Mouse (Mus musculus) midbrain, embryonic 14.5 days (tissue): ENCODE data around the gene Trp53. TPM values are rescaled to one million over a fixed set of nuclear protein-coding genes. Genes with fewer than 3 reads are reported as not detected.
A peak's percentile ranks its signal among the peaks of the same experiment; 100 is the strongest.

Source experiments
- ATAC-seq: fragments of 200-750 bp; cut with Nextera tagmentation; 2 replicates; pipeline ENCODE4 v1.8.0; 2017; ENCODE audit warnings: moderate number of reproducible peaks, moderate library complexity; ENCODE audit not compliant: low FRiP score, low TSS enrichment
- DNase-seq: peaks from one replicate; pipeline ENCODE4 v3.0.0-alpha.2; 2015
- H3K27ac ChIP-seq: fragments of 300-500 bp; sonication (generic); replicated peaks from 2 replicates; pipeline ENCODE4 v1.5.1; 2014; ENCODE audit warnings: mild to moderate bottlenecking, low read depth, low read length, moderate library complexity
- H3K27me3 ChIP-seq: fragments of 300-500 bp; sonication (generic); 2 replicates; pipeline ENCODE4 v1.6.1; 2014; ENCODE audit warnings: low read length, control low read depth, mixed read lengths; ENCODE audit not compliant: control insufficient read depth, insufficient read depth
- H3K36me3 ChIP-seq: fragments of 300-500 bp; sonication (generic); 2 replicates; pipeline ENCODE4 v1.6.1; 2014; ENCODE audit warnings: low read length, control low read depth; ENCODE audit not compliant: control insufficient read depth, insufficient read depth
- H3K4me1 ChIP-seq: fragments of 300-500 bp; sonication (generic); 2 replicates; pipeline ENCODE4 v1.6.1; 2014; ENCODE audit warnings: mild to moderate bottlenecking, antibody characterized with exemption, low read length, control low read depth; ENCODE audit not compliant: control insufficient read depth, insufficient read depth
- H3K4me2 ChIP-seq: fragments of 300-500 bp; sonication (generic); 2 replicates; pipeline ENCODE4 v1.6.1; 2014; ENCODE audit warnings: mild to moderate bottlenecking, low read length, moderate library complexity
- H3K4me3 ChIP-seq: fragments of 300-500 bp; sonication (generic); replicated peaks from 2 replicates; pipeline ENCODE4 v1.5.1; 2014; ENCODE audit warnings: low read depth, low read length
- H3K9ac ChIP-seq: fragments of 300-500 bp; sonication (generic); replicated peaks from 2 replicates; pipeline ENCODE4 v1.6.1; 2014; ENCODE audit warnings: mild to moderate bottlenecking, low read length, moderate library complexity
- H3K9me3 ChIP-seq: fragments of 300-500 bp; sonication (generic); 2 replicates; pipeline ENCODE4 v1.6.1; 2016; ENCODE audit warnings: low read length, control low read depth, mixed read lengths; ENCODE audit not compliant: control insufficient read depth
- WGBS: fragments of 180-500 bp; shearing (Covaris S2); extraction: QIAGEN DNeasy Blood & Tissue Kit; methylation state at CpG from one replicate; pipeline ENCODE4 v1.1.7; 2014; 5-methylcytosine and 5-hydroxymethylcytosine counted together
- polyA plus RNA-seq: library from polyadenylated mRNA; unstranded; fragments of >200 nt; fragmentation: Nextera tagmentation; extraction: Ambion mirVana; gene quantifications from 2 replicates; pipeline ENCODE4 v1.2.1, GENCODE M21; 2014

Trp53 gene
- polyA plus RNA-seq, 1 experiment from 2014 or later: 69.2 TPM

DNA sequence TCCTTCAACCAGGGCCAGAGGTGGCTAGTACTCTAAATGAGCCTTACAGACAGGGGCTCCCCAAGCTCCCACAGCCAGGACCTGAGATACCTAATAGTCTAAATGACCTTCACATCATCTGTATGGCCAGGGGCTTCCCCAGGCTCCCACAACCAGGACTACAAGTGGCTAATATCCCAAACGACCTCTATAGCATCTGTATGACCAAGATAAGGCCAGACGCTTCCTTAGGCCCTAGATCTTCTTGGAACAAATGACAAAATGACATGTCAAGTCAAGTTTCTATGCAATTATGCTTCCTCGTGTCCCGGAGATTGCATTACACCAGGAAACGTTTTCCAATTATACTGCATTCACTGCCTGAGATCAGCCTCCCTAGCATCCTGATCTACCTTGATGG is 3.9 kb upstream of the Trp53 start:
- H3K9me3 ChIP-seq: no peaks in the 10 kb centered on the region
- peaks cover 20% of the 10 kb centered on the region for H3K4me1 ChIP-seq
- H3K9ac ChIP-seq: no peak overlapping the region
- DNase-seq: no peak
- peaks cover 15% of the 10 kb centered on the region for H3K36me3 ChIP-seq
- no peaks in the 10 kb centered on the region for H3K27me3 ChIP-seq
- no peak overlapping the region for H3K27ac ChIP-seq
- no peak overlapping the region for H3K4me3 ChIP-seq
- no peak for ATAC-seq
- WGBS: 76% methylated on average over 5 of the region's 5 CpGs
- H3K4me2 ChIP-seq: peak overlapping the region; percentile 29; the same call in 1 of the 2 replicates

DNA sequence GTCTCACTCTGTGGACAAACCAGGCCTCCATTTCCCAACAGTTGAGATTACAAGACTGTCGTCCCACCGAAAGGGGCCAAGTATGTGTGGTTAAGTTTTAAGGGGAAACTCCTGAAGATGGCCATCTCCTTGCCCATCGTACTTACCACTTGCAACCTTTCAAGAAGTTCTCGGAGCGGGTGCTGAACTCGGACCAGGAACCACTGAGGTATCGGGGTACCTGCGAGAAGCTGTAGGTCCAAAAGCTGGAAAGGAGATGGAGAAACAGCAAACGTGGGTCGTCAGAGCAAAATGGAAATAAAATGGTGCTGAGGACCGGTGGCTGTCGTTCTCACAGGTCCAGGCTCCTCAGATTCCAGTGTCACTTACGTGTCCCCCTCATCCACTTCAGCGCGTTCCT is 1.9 kb upstream of the Trp53 start:
- Histone ChIP-seq H3K9ac (peak overlapping the region; percentile 75), H3K4me2 (peak overlapping the region; percentile 90), H3K4me3 (peak overlapping the region; percentile 73), H3K27ac (no peak overlapping the region), H3K27me3 (no peaks in the 10 kb centered on the region), H3K4me1 (peaks cover 26% of the 10 kb centered on the region), H3K9me3 (no peaks in the 10 kb centered on the region), H3K36me3 (peaks cover 6% of the 10 kb centered on the region; the same call in 1 of the 2 replicates)
- 11% methylated on average over 15 of the region's 15 CpGs for WGBS
- DNase-seq: no peak
- no peak for ATAC-seq

DNA sequence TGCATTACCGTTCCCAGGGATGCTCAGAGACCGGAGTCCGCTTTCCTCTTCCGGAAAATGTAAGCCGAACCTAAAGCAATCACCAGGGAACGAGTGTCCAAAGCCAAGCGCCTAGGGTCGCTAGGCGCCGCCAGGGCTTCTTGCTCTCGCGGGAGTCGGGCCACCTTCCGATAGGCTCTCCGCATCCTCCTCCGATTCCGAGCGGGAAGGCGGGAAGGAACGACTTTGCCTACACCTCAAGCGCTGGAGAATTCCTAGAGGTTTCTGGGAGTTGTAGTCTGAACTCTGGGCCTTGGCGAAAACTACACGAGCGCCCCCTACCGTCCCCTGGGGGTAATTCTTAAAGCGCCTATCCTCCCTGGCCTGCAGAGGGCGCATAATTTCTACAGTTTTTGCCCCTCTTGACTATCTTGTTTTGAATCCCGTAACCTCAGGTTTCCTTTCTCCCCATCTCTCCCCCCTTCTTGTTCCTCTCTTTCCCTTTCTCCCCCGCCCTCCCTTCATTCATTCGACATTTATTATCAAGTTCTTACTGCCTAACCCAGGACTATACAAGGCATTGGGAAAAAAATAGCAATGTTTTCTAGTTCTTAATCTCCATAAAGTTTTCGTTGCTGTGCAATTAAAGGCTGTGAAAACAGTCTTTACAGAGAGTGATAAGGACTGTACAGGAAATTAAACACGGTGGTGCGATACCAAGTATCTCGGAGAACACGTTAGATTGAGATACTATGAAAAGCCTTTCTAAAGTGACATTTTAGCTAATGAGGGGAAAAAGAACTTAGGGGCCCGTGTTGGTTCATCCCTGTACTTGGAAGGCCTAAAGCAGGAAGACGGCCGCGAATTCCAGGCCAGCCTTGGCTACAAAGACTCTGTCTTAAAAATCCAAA is 786 bp upstream of the Trp53 start:
- WGBS: 2% methylated on average over 39 of the region's 39 CpGs
- peak; percentile 99 for DNase-seq
- H3K27me3 ChIP-seq: no peaks in the 10 kb centered on the region
- H3K4me3 ChIP-seq: peak overlapping the region; percentile 79
- H3K36me3 ChIP-seq: peaks cover 6% of the 10 kb centered on the region; the same call in 1 of the 2 replicates
- peak overlapping the region; percentile 75 for H3K9ac ChIP-seq
- peak overlapping the region; percentile 94 for H3K27ac ChIP-seq
- ATAC-seq: peak; percentile 87
- no peaks in the 10 kb centered on the region for H3K9me3 ChIP-seq
- H3K4me1 ChIP-seq: peaks cover 26% of the 10 kb centered on the region
- H3K4me2 ChIP-seq: peak overlapping the region; percentile 90

DNA sequence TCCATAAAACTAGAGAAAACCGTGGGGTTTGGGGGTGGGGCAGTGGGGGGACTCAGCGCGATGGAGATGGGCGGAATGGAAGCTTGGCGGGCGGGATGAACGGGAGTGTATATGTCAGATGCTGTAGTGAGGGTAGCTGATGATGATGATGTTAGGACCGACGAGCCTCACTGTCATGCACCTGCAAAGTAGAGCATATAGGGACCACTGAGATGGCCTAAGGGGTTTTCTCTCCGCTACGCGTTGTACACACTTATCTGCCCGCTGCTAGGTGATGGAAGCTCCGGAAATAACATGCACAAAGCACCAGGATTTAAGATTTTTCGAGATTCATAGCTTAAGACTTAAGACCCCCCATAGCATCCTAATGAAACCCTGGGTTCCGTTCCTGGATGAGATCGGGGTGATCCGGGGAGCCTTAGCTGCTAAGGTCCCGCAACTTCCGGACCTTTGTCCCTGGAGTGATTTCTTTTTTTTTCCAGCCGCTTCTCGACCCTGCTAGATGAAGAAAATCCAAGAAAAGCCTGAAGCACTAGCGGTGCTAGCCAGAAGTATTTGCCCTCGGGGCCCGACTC is 500 bp downstream of the Trp53 start:
- no peaks in the 10 kb centered on the region for H3K27me3 ChIP-seq
- peak overlapping the region; percentile 79 for H3K4me3 ChIP-seq
- H3K9me3 ChIP-seq: no peaks in the 10 kb centered on the region
- H3K36me3 ChIP-seq: peaks cover 4% of the 10 kb centered on the region; the same call in 1 of the 2 replicates
- WGBS: under 1% methylated on average over 25 of the region's 25 CpGs
- peak; percentile 13; the same call in 1 of the 2 replicates for ATAC-seq
- peak overlapping the region; percentile 94 for H3K27ac ChIP-seq
- peaks cover 26% of the 10 kb centered on the region for H3K4me1 ChIP-seq
- peak overlapping the region; percentile 77 for H3K9ac ChIP-seq
- H3K4me2 ChIP-seq: peak overlapping the region; percentile 90
- DNase-seq: peak; percentile 28

DNA sequence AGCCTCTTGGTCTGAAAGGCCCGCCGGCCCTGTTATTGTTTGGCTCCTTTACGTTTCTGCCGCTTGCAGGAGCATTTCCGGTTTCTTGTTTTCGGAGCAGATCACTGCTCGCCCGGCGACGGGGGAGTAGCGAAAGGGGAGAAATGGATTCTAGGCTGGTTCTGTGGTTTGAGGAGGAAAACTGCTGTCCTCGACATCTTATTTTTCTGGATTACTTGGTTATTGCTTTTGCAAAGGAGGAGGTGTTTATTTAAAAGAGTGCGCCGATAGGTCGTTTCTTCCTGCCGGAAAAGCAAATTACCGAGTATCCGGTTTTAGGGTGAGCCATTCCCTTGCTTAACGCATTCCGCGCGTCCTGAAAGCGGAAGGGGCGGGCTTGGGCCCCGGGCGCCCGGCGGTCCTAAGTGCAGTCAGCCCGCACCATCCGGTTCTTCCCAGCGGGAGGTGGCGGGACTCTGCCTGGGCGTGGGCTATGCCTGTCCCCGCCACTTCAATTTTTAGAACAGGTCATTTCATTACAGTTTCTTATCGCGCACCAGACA is 1.1 kb downstream of the Trp53 start:
- peak overlapping the region; percentile 77 for H3K9ac ChIP-seq
- ATAC-seq (peak; percentile 82), DNase-seq (peak; percentile 97)
- no peaks in the 10 kb centered on the region for H3K9me3 ChIP-seq
- peak overlapping the region; percentile 90 for H3K4me2 ChIP-seq
- H3K4me1 ChIP-seq: peaks cover 26% of the 10 kb centered on the region
- H3K27ac ChIP-seq: peak overlapping the region; percentile 94
- peaks cover 4% of the 10 kb centered on the region; the same call in 1 of the 2 replicates for H3K36me3 ChIP-seq
- under 1% methylated on average over 36 of the region's 36 CpGs for WGBS
- H3K4me3 ChIP-seq: peak overlapping the region; percentile 79
- H3K27me3 ChIP-seq: no peaks in the 10 kb centered on the region

DNA sequence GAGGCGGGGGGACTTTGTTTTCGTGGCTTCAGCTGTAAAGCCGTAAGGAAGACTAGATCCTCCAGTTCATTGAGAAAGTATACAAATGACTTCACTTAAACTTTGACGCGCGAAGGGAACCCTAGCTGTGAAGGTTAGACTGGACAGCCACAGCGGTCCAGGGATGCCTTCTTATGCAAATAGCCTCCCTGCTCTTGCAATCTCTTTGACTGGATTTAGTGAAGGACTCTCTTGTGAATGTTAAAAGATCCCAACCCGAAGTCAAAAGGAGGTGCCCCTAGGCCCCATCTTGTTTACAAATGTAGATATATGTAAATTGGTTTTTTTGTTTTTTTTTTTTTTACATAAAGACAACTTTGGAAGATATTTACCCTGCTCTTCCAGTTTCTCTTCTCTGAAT is 1.7 kb downstream of the Trp53 start:
- H3K27me3 ChIP-seq: no peaks in the 10 kb centered on the region
- H3K36me3 ChIP-seq: peaks cover 4% of the 10 kb centered on the region; the same call in 1 of the 2 replicates
- peak overlapping the region; percentile 77 for H3K9ac ChIP-seq
- H3K9me3 ChIP-seq: no peaks in the 10 kb centered on the region
- peak overlapping the region; percentile 90 for H3K4me2 ChIP-seq
- no peak for ATAC-seq
- DNase-seq: peak; percentile 50
- H3K27ac ChIP-seq: peak overlapping the region; percentile 94
- H3K4me3 ChIP-seq: peak overlapping the region; percentile 79
- H3K4me1 ChIP-seq: peaks cover 25% of the 10 kb centered on the region
- under 1% methylated on average over 8 of the region's 8 CpGs for WGBS

DNA sequence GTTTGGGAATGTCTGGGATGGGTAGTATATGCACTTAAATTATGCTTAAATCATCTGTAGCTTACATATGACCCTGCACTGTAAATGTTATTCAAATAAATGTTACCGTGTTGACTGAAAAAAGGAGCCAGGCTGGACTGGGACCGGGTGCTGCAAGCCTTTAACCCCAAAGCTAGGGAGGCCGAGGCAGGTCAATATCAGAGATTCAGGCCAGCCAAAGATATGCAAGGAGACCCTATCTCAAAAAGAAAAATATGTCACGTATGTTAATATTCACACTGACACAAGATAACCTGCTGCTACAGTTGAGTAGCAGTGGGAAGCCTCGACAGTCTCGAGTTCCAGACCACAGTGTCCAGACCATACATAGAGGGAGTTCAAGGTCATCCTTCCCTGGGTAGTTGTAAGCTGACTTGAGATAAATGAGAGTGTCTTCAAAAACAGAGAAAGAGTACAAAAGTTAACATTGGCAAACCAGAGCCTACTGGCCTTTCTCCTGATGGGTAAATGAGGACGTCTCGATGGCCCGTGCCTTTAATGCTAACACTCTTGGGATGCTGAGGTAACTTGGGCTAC is 2.2 kb downstream of the Trp53 start:
- DNase-seq: no peak
- Histone ChIP-seq H3K9ac (peak overlapping the region; percentile 77; the same call in 1 of the 2 replicates), H3K36me3 (peaks cover 4% of the 10 kb centered on the region), H3K4me3 (peak overlapping the region; percentile 79), H3K4me2 (peak overlapping the region; percentile 90), H3K4me1 (peaks cover 20% of the 10 kb centered on the region), H3K27me3 (no peaks in the 10 kb centered on the region), H3K27ac (no peak overlapping the region), H3K9me3 (no peaks in the 10 kb centered on the region)
- 59% methylated on average over 9 of the region's 9 CpGs for WGBS
- no peak for ATAC-seq

DNA sequence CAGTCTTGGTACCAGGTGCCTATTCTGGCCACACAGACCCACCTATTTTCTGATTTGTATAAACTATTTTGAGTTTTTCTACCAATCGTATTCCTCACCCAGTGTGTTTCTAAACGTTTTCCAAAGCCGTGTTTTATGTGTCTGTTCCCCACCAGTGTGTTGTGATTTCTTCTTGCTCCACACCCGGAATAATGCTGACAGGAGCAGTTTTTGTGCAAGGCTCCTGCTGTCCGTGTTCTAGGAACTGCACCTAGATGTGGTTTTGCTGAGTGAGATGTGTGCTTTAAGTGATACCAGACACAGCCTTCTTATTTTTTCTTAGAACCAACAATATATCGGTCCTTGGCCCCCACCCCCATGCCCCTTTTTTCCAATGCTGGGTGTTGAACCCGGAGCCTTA is 3.8 kb downstream of the Trp53 start:
- Histone ChIP-seq H3K4me3 (no peak overlapping the region), H3K27ac (no peak overlapping the region), H3K9ac (no peak overlapping the region), H3K27me3 (no peaks in the 10 kb centered on the region), H3K9me3 (no peaks in the 10 kb centered on the region), H3K4me2 (no peak overlapping the region), H3K36me3 (peaks cover 21% of the 10 kb centered on the region), H3K4me1 (0 out of 2 replicates have a peak, but pooled peaks cover 6% of the 10 kb centered on the region)
- WGBS: 89% methylated on average over 7 of the region's 7 CpGs
- DNase-seq (no peak), ATAC-seq (no peak)
